Mouse (Mus musculus): ENCODE measurements around the gene Naga. TPM values are rescaled to one million over a fixed set of nuclear protein-coding genes. Genes with fewer than 3 reads are reported as not detected.

Gene Naga
- 20.5 and 20.8 TPM in 2 replicates for polyA plus RNA-seq (2016; fragmentation: Nextera tagmentation; extraction: Ambion mirVana)

- Histone ChIP-seq H3K9me3 (no peaks in the 10 kb centered on the region), H3K4me1 (peaks cover 51% of the 10 kb centered on the region), H3K4me3 (peak within 1 kb of the TSS; percentile 60), H3K27ac (peak within 1 kb of the TSS; percentile 83), H3K27me3 (ENCODE audit: poor library complexity, severe bottlenecking) (peaks cover 33% of the 10 kb centered on the region), H3K36me3 (replicated peaks) (peaks cover 28% of the 10 kb centered on the region)
- WGBS, result under 1% methylated on average over 41 of the region's 41 CpGs
- DNase-seq (ENCODE audit: extremely low spot score, low spot score), result peak; percentile 97
Observed at GRCm38 (mm10) chr15:82338593-82339112, at the start of gene Naga, which contains the start of the genes Pheta2 and Smdt1. TSS of gene Naga (minus strand) at chr15:82338925. TSS of gene Pheta2 (plus strand) at chr15:82338942. TSS of gene Smdt1 (plus strand) at chr15:82338959.

- H3K4me1 ChIP-seq, result peaks cover 4% of the 10 kb centered on the region
- H3K4me3 ChIP-seq, result no peak overlapping the region
- H3K27ac ChIP-seq, result no peak overlapping the region
- 92% methylated on average over 2 of the region's 2 CpGs for WGBS
- no peaks in the 10 kb centered on the region for H3K27me3 ChIP-seq (ENCODE audit: poor library complexity, severe bottlenecking)
- DNase-seq (ENCODE audit: extremely low spot score, low spot score), result no peak
- no peaks in the 10 kb centered on the region for H3K9me3 ChIP-seq
- no peaks in the 10 kb centered on the region for H3K36me3 ChIP-seq (replicated peaks)
Observed at GRCm38 (mm10) chr15:82385729-82386128, 47.0 kb upstream of the Naga start.

GRCm38 (mm10) chr15:82382441-82382840 lies 43.7 kb upstream of the Naga start:
- Histone ChIP-seq H3K4me3 (no peak overlapping the region), H3K36me3 (replicated peaks) (no peaks in the 10 kb centered on the region), H3K27me3 (ENCODE audit: poor library complexity, severe bottlenecking) (no peaks in the 10 kb centered on the region), H3K4me1 (peaks cover 34% of the 10 kb centered on the region), H3K27ac (no peak overlapping the region), H3K9me3 (no peaks in the 10 kb centered on the region)
- DNase-seq (ENCODE audit: extremely low spot score, low spot score), result no peak
- 96% methylated on average over 2 of the region's 2 CpGs for WGBS

GRCm38 (mm10) chr15:82380714-82381062 lies 42.0 kb upstream of the Naga start:
- peak overlapping the region; percentile 85 for H3K27ac ChIP-seq
- DNase-seq (ENCODE audit: extremely low spot score, low spot score), result no peak

GRCm38 (mm10) chr15:82379871-82380713 lies 41.4 kb upstream of the Naga start, which contains the start of gene Cyp2d22:
TSS of gene Cyp2d22 (minus strand) at chr15:82380260.
- peaks cover 50% of the 10 kb centered on the region for H3K4me1 ChIP-seq

More at GRCm38 (mm10) chr15:82380714-82381062, 42.0 kb upstream of the Naga start:
- Histone ChIP-seq H3K9me3 (no peaks in the 10 kb centered on the region), H3K4me1 (peaks cover 50% of the 10 kb centered on the region), H3K4me3 (peak overlapping the region; percentile 56), H3K36me3 (replicated peaks) (no peaks in the 10 kb centered on the region), H3K27me3 (ENCODE audit: poor library complexity, severe bottlenecking) (no peaks in the 10 kb centered on the region)
- 39% methylated on average over 7 of the region's 7 CpGs for WGBS

GRCm38 (mm10) chr15:82379511-82379870 lies 40.8 kb upstream of the Naga start:
- Histone ChIP-seq H3K4me3 (peak overlapping the region; percentile 56), H3K4me1 (peaks cover 50% of the 10 kb centered on the region), H3K36me3 (replicated peaks) (no peaks in the 10 kb centered on the region), H3K9me3 (no peaks in the 10 kb centered on the region), H3K27ac (peak overlapping the region; percentile 85), H3K27me3 (ENCODE audit: poor library complexity, severe bottlenecking) (no peaks in the 10 kb centered on the region)
- WGBS, result 16% methylated on average over 7 of the region's 7 CpGs
- DNase-seq (ENCODE audit: extremely low spot score, low spot score), result no peak

More at GRCm38 (mm10) chr15:82379871-82380713, 41.4 kb upstream of the Naga start, which contains the start of gene Cyp2d22:
- peak within 1 kb of the TSS; percentile 56 for H3K4me3 ChIP-seq
- no peaks in the 10 kb centered on the region for H3K36me3 ChIP-seq (replicated peaks)
- H3K27me3 ChIP-seq (ENCODE audit: poor library complexity, severe bottlenecking), result no peaks in the 10 kb centered on the region
- peak; percentile 49 for DNase-seq (ENCODE audit: extremely low spot score, low spot score)
- H3K27ac ChIP-seq, result peak within 1 kb of the TSS; percentile 85
- 4% methylated on average over 16 of the region's 24 CpGs for WGBS
- no peaks in the 10 kb centered on the region for H3K9me3 ChIP-seq

GRCm38 (mm10) chr15:82378261-82379180 lies 39.8 kb upstream of the Naga start:
- Histone ChIP-seq H3K27me3 (ENCODE audit: poor library complexity, severe bottlenecking) (no peaks in the 10 kb centered on the region), H3K9me3 (no peaks in the 10 kb centered on the region), H3K4me1 (peaks cover 53% of the 10 kb centered on the region), H3K36me3 (replicated peaks) (no peaks in the 10 kb centered on the region), H3K4me3 (no peak overlapping the region), H3K27ac (no peak overlapping the region)
- WGBS, result 70% methylated on average over 15 of the region's 15 CpGs
- no peak for DNase-seq (ENCODE audit: extremely low spot score, low spot score)

- no peaks in the 10 kb centered on the region for H3K27me3 ChIP-seq (ENCODE audit: poor library complexity, severe bottlenecking)
- DNase-seq (ENCODE audit: extremely low spot score, low spot score), result no peak
- H3K36me3 ChIP-seq (replicated peaks), result no peaks in the 10 kb centered on the region
- no peak overlapping the region for H3K4me3 ChIP-seq
- no peak overlapping the region for H3K27ac ChIP-seq
- 81% methylated on average over 5 of the region's 5 CpGs for WGBS
- H3K9me3 ChIP-seq, result no peaks in the 10 kb centered on the region
- H3K4me1 ChIP-seq, result peaks cover 53% of the 10 kb centered on the region
Observed at GRCm38 (mm10) chr15:82377701-82378100, 39.0 kb upstream of the Naga start.

- Histone ChIP-seq H3K27ac (peak overlapping the region; percentile 66), H3K4me1 (peaks cover 53% of the 10 kb centered on the region), H3K9me3 (no peaks in the 10 kb centered on the region), H3K4me3 (no peak overlapping the region), H3K27me3 (ENCODE audit: poor library complexity, severe bottlenecking) (no peaks in the 10 kb centered on the region), H3K36me3 (replicated peaks) (no peaks in the 10 kb centered on the region)
- no peak for DNase-seq (ENCODE audit: extremely low spot score, low spot score)
- WGBS, result 69% methylated on average over 17 of the region's 17 CpGs
Observed at GRCm38 (mm10) chr15:82376393-82377138, 37.8 kb upstream of the Naga start.

GRCm38 (mm10) chr15:82375855-82376254 lies 37.1 kb upstream of the Naga start:
- Histone ChIP-seq H3K4me3 (no peak overlapping the region), H3K27ac (0 out of 2 replicates have a peak overlapping the region, but pooled peaks have one; percentile 15), H3K36me3 (replicated peaks) (no peaks in the 10 kb centered on the region), H3K9me3 (no peaks in the 10 kb centered on the region), H3K4me1 (peaks cover 50% of the 10 kb centered on the region), H3K27me3 (ENCODE audit: poor library complexity, severe bottlenecking) (no peaks in the 10 kb centered on the region)
- DNase-seq (ENCODE audit: extremely low spot score, low spot score), result no peak
- 88% methylated on average over 9 of the region's 9 CpGs for WGBS

- no peak overlapping the region for H3K4me3 ChIP-seq
- H3K36me3 ChIP-seq (replicated peaks), result no peaks in the 10 kb centered on the region
- H3K27ac ChIP-seq, result no peak overlapping the region
- H3K9me3 ChIP-seq, result no peaks in the 10 kb centered on the region
- no peaks in the 10 kb centered on the region for H3K27me3 ChIP-seq (ENCODE audit: poor library complexity, severe bottlenecking)
- DNase-seq (ENCODE audit: extremely low spot score, low spot score), result no peak
- 82% methylated on average over 5 of the region's 5 CpGs for WGBS
- H3K4me1 ChIP-seq, result peaks cover 36% of the 10 kb centered on the region
Observed at GRCm38 (mm10) chr15:82374437-82374836, 35.7 kb upstream of the Naga start.

- H3K9me3 ChIP-seq, result no peaks in the 10 kb centered on the region
- H3K4me1 ChIP-seq, result peaks cover 22% of the 10 kb centered on the region
- no peak for DNase-seq (ENCODE audit: extremely low spot score, low spot score)
- H3K4me3 ChIP-seq, result no peak overlapping the region
- 90% methylated on average over 5 of the region's 5 CpGs for WGBS
- H3K27ac ChIP-seq, result no peak overlapping the region
- no peaks in the 10 kb centered on the region for H3K27me3 ChIP-seq (ENCODE audit: poor library complexity, severe bottlenecking)
- no peaks in the 10 kb centered on the region for H3K36me3 ChIP-seq (replicated peaks)
Observed at GRCm38 (mm10) chr15:82372991-82373390, 34.3 kb upstream of the Naga start.

Data from forebrain, embryonic 10.5 days (tissue).